Mouse (Mus musculus) R1 (cell line): ENCODE results near the gene Fthl17e.
"Not testable (repeated sequence)": the region's sequence is repeated elsewhere in the genome, so short reads cannot be mapped to it uniquely, and the experiment has no call there.

Source experiments
- DNase-seq: peaks from one replicate; pipeline ENCODE4 v3.0.0-alpha.2; 2018; ENCODE audit warnings: low read depth, low spot score

Fthl17e gene

GRCm38 (mm10) chrX:9033193-9033592, at the start of gene Fthl17e:
Fthl17e (plus strand) TSS chrX:9033493.
- DNase-seq = not testable (repeated sequence)

DNA sequence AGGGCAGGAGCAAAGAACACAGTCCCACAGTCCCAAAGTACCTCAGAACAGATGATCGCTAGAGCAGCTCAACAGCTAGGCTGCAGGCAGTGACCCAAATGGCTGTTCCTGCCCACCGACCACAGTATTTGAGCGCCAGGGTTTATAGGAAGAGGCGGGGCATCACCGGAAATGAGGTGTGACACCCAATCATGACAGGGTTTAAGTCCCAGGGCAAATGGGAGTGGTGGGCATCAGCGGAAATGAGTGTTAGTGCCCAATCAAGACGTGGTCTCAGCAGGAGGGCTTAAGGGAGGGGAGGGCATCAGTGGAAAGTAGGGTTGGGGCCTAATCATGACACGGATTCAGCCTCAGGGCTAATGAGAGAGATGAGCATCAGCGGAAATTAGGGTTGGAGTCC, 46.6 kb upstream of the Fthl17e start, which contains the start of gene Fthl17d:
Fthl17d (minus strand) TSS at position 101 of the 400 bp plus-strand sequence.
- not testable (repeated sequence) for DNase-seq

DNA sequence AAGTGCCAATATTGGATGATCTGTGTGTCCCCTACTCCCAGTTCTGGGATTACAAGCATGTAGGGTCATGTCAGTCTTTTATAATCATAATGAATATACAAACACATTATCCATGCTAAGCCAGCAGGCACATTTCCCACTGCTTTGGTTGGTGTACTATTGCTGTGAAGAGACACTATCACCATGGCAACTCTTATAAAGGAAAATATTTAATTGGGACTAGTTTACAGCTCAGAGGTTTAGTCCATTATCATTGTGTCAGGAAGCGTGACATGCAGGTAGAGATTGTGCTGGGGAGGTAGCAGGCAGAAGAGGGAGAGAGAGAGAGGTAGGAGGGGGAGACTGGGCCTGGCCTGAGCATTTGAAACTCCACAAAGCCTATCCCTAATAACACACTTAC, 17.2 kb upstream of the Fthl17e start:
- DNase-seq = no peak

DNA sequence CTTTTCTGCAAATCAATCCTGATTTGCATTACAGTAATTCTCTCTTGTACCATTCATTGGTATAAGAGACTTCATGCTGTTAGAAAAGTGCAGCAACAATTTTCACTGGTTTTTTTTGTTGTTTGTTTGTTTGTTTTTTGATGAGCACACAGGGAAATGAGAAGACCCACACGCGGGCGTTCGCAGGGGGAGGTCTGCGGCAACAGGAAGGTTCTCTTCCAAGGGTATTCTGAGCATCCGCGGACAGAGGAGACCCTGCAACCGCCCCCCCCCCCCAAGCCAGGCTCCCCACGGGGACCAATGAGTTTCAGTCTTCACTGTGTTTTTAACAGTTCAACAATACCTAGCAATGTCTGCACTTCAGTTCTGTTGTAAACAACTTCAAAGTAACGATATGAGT, 13.8 kb upstream of the Fthl17e start:
- DNase-seq = no peak

GRCm38 (mm10) chrX:9041611-9042010, 8.3 kb downstream of the Fthl17e start:
- not testable (repeated sequence) for DNase-seq

- DNase-seq = peak; percentile 55
Observed at GRCm38 (mm10) chrX:9060952-9061351, 27.7 kb downstream of the Fthl17e start.

GRCm38 (mm10) chrX:9062101-9062500, 28.8 kb downstream of the Fthl17e start:
- no peak for DNase-seq

GRCm38 (mm10) chrX:9062715-9063114, 29.4 kb downstream of the Fthl17e start, which contains the start of gene Fthl17f:
Fthl17f (plus strand) TSS chrX:9063015.
- peak; percentile 32 for DNase-seq

DNA sequence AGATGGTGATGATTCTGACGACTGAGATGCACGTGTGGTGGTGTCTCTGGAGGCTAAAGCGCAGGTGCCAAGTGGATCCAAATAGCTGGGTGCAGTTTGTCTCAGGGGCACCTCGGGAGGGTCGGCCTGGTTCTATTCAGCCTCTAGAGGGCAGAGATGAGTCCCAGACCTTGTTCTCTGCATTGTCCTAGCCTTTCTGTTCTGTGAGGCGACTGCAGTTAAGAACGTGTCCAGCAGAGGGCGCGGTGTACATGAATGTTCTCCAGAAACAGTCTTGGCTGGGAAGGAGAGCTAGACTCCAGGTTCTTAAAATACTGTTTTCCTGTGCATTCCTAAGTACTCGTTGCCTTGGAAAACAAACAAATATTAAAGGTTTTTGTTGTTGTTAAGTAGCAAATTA, 44.4 kb downstream of the Fthl17e start:
- DNase-seq = not testable (repeated sequence)
